Mouse (Mus musculus): ENCODE results near the gene Ifna7. TPM values are rescaled to one million over a fixed set of nuclear protein-coding genes. Genes with fewer than 3 reads are reported as not detected.

Ifna7 gene
- polyA plus RNA-seq, 1 experiment = not detected

DNA sequence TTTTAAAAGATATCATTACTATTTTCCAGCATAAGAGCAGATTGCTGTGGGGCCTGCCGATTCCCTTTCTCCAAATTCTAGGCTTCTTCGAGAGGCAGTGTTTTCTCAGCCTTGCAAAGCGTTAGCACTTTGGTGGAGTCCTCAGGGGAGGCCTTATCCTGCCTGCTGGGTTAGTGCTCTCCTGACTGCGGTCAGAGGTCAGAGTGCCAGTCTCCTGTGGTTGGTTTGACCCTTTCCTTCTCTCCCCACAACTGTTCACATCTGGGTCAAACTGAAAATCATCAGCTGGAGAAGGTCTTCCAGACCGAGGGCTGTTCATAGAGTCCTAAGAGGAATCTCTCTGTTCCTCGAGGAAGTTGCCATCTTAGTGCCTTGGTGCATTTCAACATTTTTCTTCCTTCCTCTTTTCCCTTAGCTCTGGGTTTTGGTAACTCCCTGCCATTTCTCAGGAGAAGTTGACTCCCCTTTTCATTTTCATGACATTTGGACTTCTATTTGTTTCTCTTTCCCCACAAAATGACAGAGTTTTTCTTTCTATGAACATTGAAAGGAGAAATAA, 49.1 kb downstream of the Ifna7 start:
- WGBS = 6% methylated on average over 6 of the region's 6 CpGs
- H3K4me3 ChIP-seq (ENCODE audit: control insufficient read depth, insufficient read depth, low read length) = no peak overlapping the region
- H3K4me1 ChIP-seq (replicated peaks; ENCODE audit: control insufficient read depth, insufficient read depth, low read length) = peaks cover 7% of the 10 kb centered on the region
- peak overlapping the region; percentile 65 for H3K27ac ChIP-seq (ENCODE audit: control insufficient read depth, insufficient read depth, low read length)
- no peak for DNase-seq
- no peaks in the 10 kb centered on the region for H3K27me3 ChIP-seq (ENCODE audit: control insufficient read depth, insufficient read depth, low read length)
- no peaks in the 10 kb centered on the region for H3K36me3 ChIP-seq (ENCODE audit: control insufficient read depth, insufficient read depth, low read length)
- TF ChIP-seq CTCF (IDR thresholded peaks at IDR 0.05; ENCODE audit: borderline replicate concordance, control insufficient read depth, extremely low read depth, insufficient read depth, low read length, poor library complexity) = no peak
- no peak for TF ChIP-seq POLR2A (IDR thresholded peaks at IDR 0.05; ENCODE audit: control insufficient read depth, extremely low read depth, insufficient read depth, low read length, poor library complexity)

Other genes starting within 250 kb of the Ifna7 start
- gene Ifna14, start 244.4 kb upstream of the Ifna7 start, polyA plus RNA-seq (2012; rRNA removed) = not detected in 2 replicates
- gene Ifna9, start 223.8 kb upstream of the Ifna7 start, polyA plus RNA-seq (2012; rRNA removed) = not detected in 2 replicates
- gene Ifna12, start 212.9 kb upstream of the Ifna7 start, polyA plus RNA-seq (2012; rRNA removed) = not detected in 2 replicates
- gene C87499, start 181.8 kb upstream of the Ifna7 start, polyA plus RNA-seq (2012; rRNA removed) = not detected in 2 replicates
- gene Ifna13, start 171.8 kb upstream of the Ifna7 start, polyA plus RNA-seq (2012; rRNA removed) = not detected in 2 replicates
- gene Ifna16, start 139.3 kb upstream of the Ifna7 start, polyA plus RNA-seq (2012; rRNA removed) = not detected in 2 replicates
- not detected in 2 replicates for gene Ifna2, start 132.3 kb upstream of the Ifna7 start, polyA plus RNA-seq (2012; rRNA removed)
- gene Ifnab, start 124.9 kb upstream of the Ifna7 start, polyA plus RNA-seq (2012; rRNA removed) = 0.17 TPM in 1 of 2 replicates, not detected in the other
- gene Gm26566, start 94.4 kb upstream of the Ifna7 start, polyA plus RNA-seq (2012; rRNA removed) = 0.86 and 1.5 TPM in 2 replicates
- gene Klhl9, start 93.8 kb upstream of the Ifna7 start, polyA plus RNA-seq (2012; rRNA removed) = 21.3 and 29.3 TPM in 2 replicates
- not detected in 2 replicates for gene Gm13271, start 61.4 kb upstream of the Ifna7 start, polyA plus RNA-seq (2012; rRNA removed)
- 0.07 and 0.08 TPM in 2 replicates for gene Gm13283, start 56.1 kb upstream of the Ifna7 start, polyA plus RNA-seq (2012; rRNA removed)
- not detected in 2 replicates for gene Gm13290, start 42.4 kb upstream of the Ifna7 start, polyA plus RNA-seq (2012; rRNA removed)
- gene Gm13289, start 39.3 kb upstream of the Ifna7 start, polyA plus RNA-seq (2012; rRNA removed) = not detected in 2 replicates
- gene Gm13272, start 36.4 kb upstream of the Ifna7 start, polyA plus RNA-seq (2012; rRNA removed) = not detected in 2 replicates
- 0.16 TPM in 1 of 2 replicates, not detected in the other for gene Ifnz, start 34.1 kb upstream of the Ifna7 start, polyA plus RNA-seq (2012; rRNA removed)
- not detected in 2 replicates for gene Gm13276, start 30.5 kb upstream of the Ifna7 start, polyA plus RNA-seq (2012; rRNA removed)
- not detected in 2 replicates for gene Gm13277, start 27.6 kb upstream of the Ifna7 start, polyA plus RNA-seq (2012; rRNA removed)
- not detected in 2 replicates for gene Gm13278, start 24.7 kb upstream of the Ifna7 start, polyA plus RNA-seq (2012; rRNA removed)
- gene Gm13275, start 21.7 kb upstream of the Ifna7 start, polyA plus RNA-seq (2012; rRNA removed) = not detected in 2 replicates
- gene Gm13279, start 18.8 kb upstream of the Ifna7 start, polyA plus RNA-seq (2012; rRNA removed) = not detected in 2 replicates
- not detected in 2 replicates for gene Gm13285, start 16.6 kb upstream of the Ifna7 start, polyA plus RNA-seq (2012; rRNA removed)
- gene Gm13287, start 13.0 kb upstream of the Ifna7 start, polyA plus RNA-seq (2012; rRNA removed) = not detected in 2 replicates
- gene Gm13288, start 10.7 kb upstream of the Ifna7 start, polyA plus RNA-seq (2012; rRNA removed) = not detected in 2 replicates
- not detected in 2 replicates for gene Ifna11, start 3.7 kb downstream of the Ifna7 start, polyA plus RNA-seq (2012; rRNA removed)
- gene Ifna6, start 11.2 kb downstream of the Ifna7 start, polyA plus RNA-seq (2012; rRNA removed) = not detected in 2 replicates
- gene Ifna5, start 19.3 kb downstream of the Ifna7 start, polyA plus RNA-seq (2012; rRNA removed) = not detected in 2 replicates
- gene Ifna4, start 25.6 kb downstream of the Ifna7 start, polyA plus RNA-seq (2012; rRNA removed) = not detected in 2 replicates
- gene Ifna1, start 33.9 kb downstream of the Ifna7 start, polyA plus RNA-seq (2012; rRNA removed) = not detected in 2 replicates
- gene Ifne, start 64.0 kb downstream of the Ifna7 start, polyA plus RNA-seq (2012; rRNA removed) = not detected in 2 replicates

All from thymus, adult 2 months (tissue).